Mouse (Mus musculus): ENCODE data around the gene Olfr983.

Gene Olfr983

GRCm38 (mm10) chr9:40093495-40093894 is at the start of gene Olfr983:
Gene Olfr983 (minus strand): TSS chr9:40093595.
- no peak for DNase-seq (ENCODE audit: low spot score in 2 of 2)

GRCm38 (mm10) chr9:40141544-40141943 is 48.1 kb upstream of the Olfr983 start:
- DNase-seq (ENCODE audit: low spot score in 2 of 2), result no peak

- DNase-seq (ENCODE audit: low spot score in 2 of 2), result no peak
Observed at GRCm38 (mm10) chr9:40139484-40139883, 46.1 kb upstream of the Olfr983 start.

GRCm38 (mm10) chr9:40136987-40137688 is 43.7 kb upstream of the Olfr983 start:
- DNase-seq (ENCODE audit: low spot score in 2 of 2), result no peak

- DNase-seq (ENCODE audit: low spot score in 2 of 2), result no peak
Observed at GRCm38 (mm10) chr9:40130556-40130955, 37.2 kb upstream of the Olfr983 start.

- no peak for DNase-seq (ENCODE audit: low spot score in 2 of 2)
Observed at GRCm38 (mm10) chr9:40130084-40130483, 36.7 kb upstream of the Olfr983 start, which contains the start of gene Olfr985. Gene Olfr985 (minus strand): TSS chr9:40130184.

GRCm38 (mm10) chr9:40117287-40117659 is 23.9 kb upstream of the Olfr983 start:
- DNase-seq (ENCODE audit: low spot score in 2 of 2), result no peak

- DNase-seq (ENCODE audit: low spot score in 2 of 2), result peak; percentile 11 to 16
Observed at GRCm38 (mm10) chr9:40116645-40117286, 23.4 kb upstream of the Olfr983 start.

GRCm38 (mm10) chr9:40114106-40114505 is 20.7 kb upstream of the Olfr983 start, which contains the start of gene Olfr984:
Gene Olfr984 (minus strand): TSS chr9:40114206.
- no peak for DNase-seq (ENCODE audit: low spot score in 2 of 2)

GRCm38 (mm10) chr9:40094769-40095168 is 1.4 kb upstream of the Olfr983 start:
- no peak for DNase-seq (ENCODE audit: low spot score in 2 of 2)

GRCm38 (mm10) chr9:40073529-40073928 is 19.9 kb downstream of the Olfr983 start, which contains the start of gene Olfr982:
Gene Olfr982 (plus strand): TSS chr9:40073829.
- DNase-seq (ENCODE audit: low spot score in 2 of 2), result no peak

GRCm38 (mm10) chr9:40050138-40050537 is 43.3 kb downstream of the Olfr983 start:
- DNase-seq (ENCODE audit: low spot score in 2 of 2), result no peak

Measured in frontal cortex, postnatal 10 days (tissue).